In the genomic region with DNA sequence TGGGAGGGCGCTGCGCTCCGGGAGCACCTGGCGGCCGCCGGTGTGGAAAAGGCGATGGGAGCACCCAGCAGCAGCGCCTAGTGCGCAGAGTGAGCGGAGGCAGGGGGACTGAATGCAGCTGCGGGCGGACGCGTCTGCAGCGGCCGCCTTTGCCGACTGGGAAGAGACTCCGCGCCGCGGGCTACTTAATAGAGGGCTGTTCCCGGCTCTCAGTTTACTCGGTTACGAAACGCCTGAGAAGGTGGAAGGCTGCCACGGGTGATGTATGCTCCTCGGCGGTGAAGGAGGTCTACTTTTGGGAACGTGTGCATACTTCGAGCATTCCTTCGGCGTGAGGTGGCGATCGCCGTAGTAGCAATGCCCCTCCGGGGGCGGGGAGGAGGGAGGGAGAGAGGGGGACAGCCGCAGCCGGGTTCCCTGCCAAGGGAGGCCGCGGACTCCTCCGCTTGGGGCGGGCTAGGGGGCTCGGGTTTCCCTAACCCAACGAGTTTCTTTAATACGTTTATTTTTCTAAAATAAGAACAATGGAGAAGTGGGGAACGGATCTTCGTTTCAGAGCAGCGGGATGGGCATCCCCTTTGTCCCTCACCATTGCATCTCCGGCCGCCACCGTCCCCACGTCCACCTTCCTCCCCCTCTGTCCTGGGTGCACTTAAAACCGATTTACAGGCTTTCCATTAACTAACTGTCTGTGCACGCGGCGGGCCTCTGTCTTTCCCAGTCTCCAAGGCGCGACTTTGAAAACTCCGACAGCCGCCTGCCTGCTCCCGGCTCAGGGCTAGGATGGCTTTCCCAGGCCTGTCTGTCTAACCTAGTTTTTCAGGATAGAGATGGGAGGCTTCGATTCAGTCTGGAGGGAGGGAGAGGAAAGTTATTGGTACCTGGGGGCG, we compare ENCODE assay signal across 8 mouse cellular contexts. TPM values are rescaled to one million over a fixed set of nuclear protein-coding genes. Genes with fewer than 3 reads are reported as not detected.
A peak's percentile ranks its signal among the peaks of the same experiment; 100 is the strongest.
DNase-seq lines count a peak whose midpoint lies in the region; ATAC-seq and TF ChIP-seq lines count a peak whose summit lies in the region.

Gene Col12a1 (minus strand): TSS at position 351 of the 890 bp plus-strand sequence.

- DNase-seq in adrenal gland, postnatal 25 days: peak; percentile 57
- peak; percentile 82 for DNase-seq in forebrain, embryonic 14.5 days (ENCODE audit: low spot score)
- DNase-seq in heart, postnatal 0 days (ENCODE audit: low spot score): peak; percentile 47
- peak; percentile 78 for DNase-seq in limb, embryonic 10.5 days (ENCODE audit: low spot score)

- H3K27ac ChIP-seq in ES-Bruce4 (ENCODE audit: insufficient read depth, low read length): no peak within 1 kb of the TSS
- H3K27ac ChIP-seq in forebrain, embryonic 14.5 days (ENCODE audit: low read depth, low read length): no peak within 1 kb of the TSS
- peak within 1 kb of the TSS; percentile 49 for H3K27ac ChIP-seq in heart, postnatal 0 days (ENCODE audit: low read depth)
- peak within 1 kb of the TSS; percentile 87 for H3K27ac ChIP-seq in limb, embryonic 10.5 days
- H3K27ac ChIP-seq in midbrain, embryonic 12.5 days (replicated peaks): 0 out of 2 replicates have a peak within 1 kb of the TSS, but pooled peaks have one; percentile 20
- no peak within 1 kb of the TSS for H3K27ac ChIP-seq in testis, adult 2 months (ENCODE audit: control insufficient read depth, insufficient read depth, low read depth, low read length)

- H3K4me2 ChIP-seq in forebrain, embryonic 14.5 days (ENCODE audit: low read length): peak within 1 kb of the TSS; percentile 93
- H3K4me2 ChIP-seq in heart, postnatal 0 days (ENCODE audit: low read depth, low read length): peak within 1 kb of the TSS; percentile 86
- peak within 1 kb of the TSS; percentile 96 for H3K4me2 ChIP-seq in midbrain, embryonic 12.5 days (replicated peaks)

- H3K9ac ChIP-seq in ES-Bruce4 (ENCODE audit: low read depth, poor library complexity, severe bottlenecking): peak within 1 kb of the TSS; percentile 54
- peak within 1 kb of the TSS; percentile 61 for H3K9ac ChIP-seq in forebrain, embryonic 14.5 days (ENCODE audit: low read length)
- peak within 1 kb of the TSS; percentile 51 for H3K9ac ChIP-seq in heart, postnatal 0 days (replicated peaks; ENCODE audit: low read depth, low read length)
- H3K9ac ChIP-seq in midbrain, embryonic 12.5 days (replicated peaks): peak within 1 kb of the TSS; percentile 53

- peak; percentile 70 for ATAC-seq in forebrain, embryonic 14.5 days
- peak; percentile 46 for ATAC-seq in heart, postnatal 0 days (ENCODE audit: insufficient read depth, low read depth)
- peak; percentile 60 for ATAC-seq in midbrain, embryonic 12.5 days (ENCODE audit: low FRiP score, low read depth)
- no peak for ATAC-seq in inflammation-experienced regulatory T-cells, adult 6 months

- H3K4me1 ChIP-seq in ES-Bruce4 (ENCODE audit: control insufficient read depth, insufficient read depth, low read length): no peaks in the 10 kb centered on the region
- peaks cover 11% of the 10 kb centered on the region for H3K4me1 ChIP-seq in forebrain, embryonic 14.5 days (ENCODE audit: control insufficient read depth, insufficient read depth, low read length)
- H3K4me1 ChIP-seq in heart, postnatal 0 days (ENCODE audit: control insufficient read depth, insufficient read depth): peaks cover 10% of the 10 kb centered on the region
- H3K4me1 ChIP-seq in limb, embryonic 10.5 days: peaks cover 63% of the 10 kb centered on the region
- H3K4me1 ChIP-seq in midbrain, embryonic 12.5 days: peaks cover 41% of the 10 kb centered on the region
- peaks cover 20% of the 10 kb centered on the region for H3K4me1 ChIP-seq in testis, adult 2 months (ENCODE audit: control insufficient read depth, insufficient read depth, low read length)

- no peak for TF ChIP-seq EP300 in ES-Bruce4 (IDR thresholded peaks at IDR 0.05; ENCODE audit: insufficient read depth, low read depth, low read length)
- TF ChIP-seq EP300 in heart, postnatal 0 days (IDR thresholded peaks at IDR 0.05; ENCODE audit: low read depth): no peak

- no peaks in the 10 kb centered on the region for H3K36me3 ChIP-seq in ES-Bruce4 (ENCODE audit: control insufficient read depth, insufficient read depth, low read length, poor library complexity, severe bottlenecking)
- no peaks in the 10 kb centered on the region for H3K36me3 ChIP-seq in forebrain, embryonic 14.5 days (ENCODE audit: control insufficient read depth, insufficient read depth, low read length)
- no peaks in the 10 kb centered on the region for H3K36me3 ChIP-seq in heart, postnatal 0 days (replicated peaks; ENCODE audit: control insufficient read depth, insufficient read depth, low read length)
- no peaks in the 10 kb centered on the region for H3K36me3 ChIP-seq in limb, embryonic 10.5 days
- H3K36me3 ChIP-seq in midbrain, embryonic 12.5 days: no peaks in the 10 kb centered on the region
- no peaks in the 10 kb centered on the region for H3K36me3 ChIP-seq in testis, adult 2 months (ENCODE audit: control insufficient read depth, insufficient read depth, low read length)

- no peak for TF ChIP-seq CTCF in ES-Bruce4 (IDR thresholded peaks at IDR 0.05; ENCODE audit: low read depth, low read length)
- TF ChIP-seq CTCF in heart, postnatal 0 days (IDR thresholded peaks at IDR 0.05; ENCODE audit: low read depth): 0 out of 2 replicates have a peak, but pooled peaks have one; percentile 1
- no peak for TF ChIP-seq CTCF in testis, adult 2 months (IDR thresholded peaks at IDR 0.05; ENCODE audit: control insufficient read depth, insufficient read depth, insufficient replicate concordance, low read depth, low read length)

- under 1% methylated on average over 62 of the region's 64 CpGs for WGBS in forebrain, embryonic 14.5 days
- WGBS in heart, postnatal 0 days: under 1% methylated on average over 64 of the region's 64 CpGs
- WGBS in limb, embryonic 10.5 days: under 1% methylated on average over 64 of the region's 64 CpGs
- under 1% methylated on average over 64 of the region's 64 CpGs for WGBS in midbrain, embryonic 12.5 days

- peaks cover 14% of the 10 kb centered on the region for H3K27me3 ChIP-seq in ES-Bruce4 (ENCODE audit: control insufficient read depth, insufficient read depth, low read length, poor library complexity, severe bottlenecking)
- peaks cover 33% of the 10 kb centered on the region for H3K27me3 ChIP-seq in forebrain, embryonic 14.5 days (replicated peaks; ENCODE audit: control insufficient read depth, insufficient read depth, low read length)
- H3K27me3 ChIP-seq in heart, postnatal 0 days (ENCODE audit: control insufficient read depth, insufficient read depth, low read length): peaks cover 19% of the 10 kb centered on the region
- H3K27me3 ChIP-seq in limb, embryonic 10.5 days (ENCODE audit: low read depth, poor library complexity, severe bottlenecking): peaks cover 45% of the 10 kb centered on the region
- H3K27me3 ChIP-seq in midbrain, embryonic 12.5 days: peaks cover 62% of the 10 kb centered on the region
- H3K27me3 ChIP-seq in testis, adult 2 months (ENCODE audit: control insufficient read depth, insufficient read depth, low read length): peaks cover 7% of the 10 kb centered on the region; the same call in 1 of the 2 replicates

- no peak for TF ChIP-seq POLR2A in ES-Bruce4 (IDR thresholded peaks at IDR 0.05; ENCODE audit: insufficient read depth, low read length)
- no peak for TF ChIP-seq POLR2A in testis, adult 2 months (IDR thresholded peaks at IDR 0.05; ENCODE audit: control insufficient read depth, low read depth, low read length)

- no peaks in the 10 kb centered on the region for H3K9me3 ChIP-seq in ES-Bruce4 (replicated peaks; ENCODE audit: control insufficient read depth, insufficient read depth, low read length, poor library complexity, severe bottlenecking)
- H3K9me3 ChIP-seq in forebrain, embryonic 14.5 days (replicated peaks; ENCODE audit: control insufficient read depth, low read length): no peaks in the 10 kb centered on the region
- H3K9me3 ChIP-seq in heart, postnatal 0 days (replicated peaks; ENCODE audit: control insufficient read depth, low read length): no peaks in the 10 kb centered on the region
- H3K9me3 ChIP-seq in limb, embryonic 10.5 days (replicated peaks): no peaks in the 10 kb centered on the region
- no peaks in the 10 kb centered on the region for H3K9me3 ChIP-seq in midbrain, embryonic 12.5 days

- H3K4me3 ChIP-seq in ES-Bruce4 (ENCODE audit: low read depth, low read length): peak within 1 kb of the TSS; percentile 74
- H3K4me3 ChIP-seq in forebrain, embryonic 14.5 days (ENCODE audit: low read depth, low read length): peak within 1 kb of the TSS; percentile 49
- H3K4me3 ChIP-seq in heart, postnatal 0 days (ENCODE audit: low read depth, low read length): peak within 1 kb of the TSS; percentile 58
- H3K4me3 ChIP-seq in limb, embryonic 10.5 days: peak within 1 kb of the TSS; percentile 63
- peak within 1 kb of the TSS; percentile 52 for H3K4me3 ChIP-seq in midbrain, embryonic 12.5 days
- peak within 1 kb of the TSS; percentile 56 for H3K4me3 ChIP-seq in testis, adult 2 months (ENCODE audit: control insufficient read depth, low read depth, low read length)

RNA-seq across cellular contexts. Expression of gene Col12a1, which starts in this region (rescaled TPM):
- 3.3 and 4.4 TPM in 2 replicates for polyA plus RNA-seq in ES-Bruce4 (2011; ENCODE audit: insufficient read depth, insufficient read length, low read depth, missing spikeins)
- total RNA-seq in adrenal gland, postnatal 25 days (2021): 9.5 and 9.8 TPM in 2 replicates
- 5.0 and 7.7 TPM in 2 replicates for polyA plus RNA-seq in forebrain, embryonic 14.5 days (2014; fragmentation: Nextera tagmentation; extraction: Ambion mirVana)
- 27.7 and 36.7 TPM in 2 replicates for total RNA-seq in heart, postnatal 0 days (2014; rRNA removed; ENCODE audit: low replicate concordance)
- polyA plus RNA-seq in heart, postnatal 0 days (2015; fragmentation: Nextera tagmentation; extraction: Ambion mirVana): 5.5 and 6.5 TPM in 2 replicates
- 4.8 and 12.4 TPM in 2 replicates for polyA plus RNA-seq in limb, embryonic 10.5 days (2016; fragmentation: Nextera tagmentation; extraction: Ambion mirVana)
- polyA plus RNA-seq in midbrain, embryonic 12.5 days (2016; fragmentation: Nextera tagmentation; extraction: Ambion mirVana): 25.7 and 35.4 TPM in 2 replicates
- 4.7 and 5.0 TPM in 2 replicates for polyA plus RNA-seq in testis, adult 2 months (2012; rRNA removed)
- polyA plus RNA-seq in inflammation-experienced regulatory T-cells, adult 6 months (2017; shearing (Covaris generic)): under 1 TPM in 1 of 3 experiments, not detected in 2; 0.13 TPM

Comparison
In these comparisons a context has a peak if more than half of its experiments do, and no peak if none do; other contexts are left out.
1. H3K27ac ChIP-seq: peak in heart, postnatal 0 days (single experiment), limb, embryonic 10.5 days (single experiment) and midbrain, embryonic 12.5 days (single experiment); none in ES-Bruce4 (single experiment), forebrain, embryonic 14.5 days (single experiment) and testis, adult 2 months (single experiment).
2. Peak in every context shown above with its lines, with median percentiles within 50 percentile points of each other: H3K4me3 ChIP-seq, H3K9ac ChIP-seq, DNase-seq and H3K4me2 ChIP-seq.